Mouse (Mus musculus) forebrain, postnatal 0 days (tissue): Measurements from ENCODE around the gene Sez6l2. TPM values are rescaled to one million over a fixed set of nuclear protein-coding genes. Genes with fewer than 3 reads are reported as not detected.
"Not testable (repeated sequence)": the region's sequence is repeated elsewhere in the genome, so short reads cannot be mapped to it uniquely, and the experiment has no call there.

Experiments used
- ATAC-seq: fragments of 200-750 bp; cut with Nextera tagmentation; 2 replicates; pipeline ENCODE4 v1.8.0; 2017; ENCODE audit warnings: mild to moderate bottlenecking, moderate library complexity
- DNase-seq: peaks from one replicate; pipeline ENCODE4 v3.0.0-alpha.2; 2015
- H3K27ac ChIP-seq: fragments of 300-500 bp; sonication (generic); 2 replicates; pipeline ENCODE4 v1.5.1; 2014; ENCODE audit warnings: low read depth, mild to moderate bottlenecking, antibody characterized with exemption, low read length, moderate library complexity, mixed read lengths
- H3K27me3 ChIP-seq: fragments of 300-500 bp; sonication (generic); 2 replicates; pipeline ENCODE4 v1.6.1; 2014; ENCODE audit warnings: mild to moderate bottlenecking, low read length, mixed read lengths; ENCODE audit not compliant: insufficient read depth
- H3K36me3 ChIP-seq: fragments of 300-500 bp; sonication (generic); 2 replicates; pipeline ENCODE4 v1.6.1; 2014; ENCODE audit warnings: mild to moderate bottlenecking, moderate library complexity; ENCODE audit not compliant: insufficient read depth
- H3K4me1 ChIP-seq: fragments of 300-500 bp; sonication (generic); 2 replicates; pipeline ENCODE4 v1.6.1; 2014; ENCODE audit warnings: antibody characterized with exemption; ENCODE audit not compliant: insufficient read depth
- H3K4me2 ChIP-seq: fragments of 300-500 bp; sonication (generic); 2 replicates; pipeline ENCODE4 v1.6.1; 2014; ENCODE audit warnings: low read depth, mild to moderate bottlenecking, moderate library complexity
- H3K4me3 ChIP-seq: fragments of 300-500 bp; sonication (generic); 2 replicates; pipeline ENCODE4 v1.5.1; 2014; ENCODE audit warnings: low read depth, low read length, mixed read lengths
- H3K9ac ChIP-seq: fragments of 300-500 bp; sonication (generic); 2 replicates; pipeline ENCODE4 v1.6.1; 2014; ENCODE audit warnings: mild to moderate bottlenecking
- H3K9me3 ChIP-seq: fragments of 300-500 bp; sonication (generic); 2 replicates; pipeline ENCODE4 v1.6.1; 2016; ENCODE audit warnings: low read length
- CTCF ChIP-seq: sonication (generic); IDR thresholded peaks from 2 replicates; pipeline ENCODE4 v1.5.1; 2016; ENCODE audit warnings: antibody characterized with exemption, control low read depth, low read depth
- WGBS: fragments of 180-500 bp; shearing (Covaris S2); extraction: QIAGEN DNeasy Blood & Tissue Kit; methylation state at CpG from one replicate; pipeline ENCODE4 v1.1.7; 2014; 5-methylcytosine and 5-hydroxymethylcytosine counted together
- polyA plus RNA-seq: library from polyadenylated mRNA; unstranded; fragments of >200 nt; fragmentation: Nextera tagmentation; extraction: Ambion mirVana; gene quantifications from 2 replicates; pipeline ENCODE4 v1.2.1, GENCODE M21; 2015
- total RNA-seq: library from RNA; depleted of rRNA; stranded (reverse); fragments of >200 nt; gene quantifications from 2 replicates; pipeline ENCODE4 v1.2.3, GENCODE M21; 2014; rRNA removed

Gene Sez6l2
- total RNA-seq (104 and 160 TPM in 2 replicates), polyA plus RNA-seq (38.3 and 45.3 TPM in 2 replicates)

GRCm38 (mm10) chr7:126949793-126950646 lies at the start of gene Sez6l2:
Gene Sez6l2 (plus strand): TSS chr7:126950563.
- Histone ChIP-seq H3K4me3 (peak within 1 kb of the TSS; percentile 65), H3K27me3 (no peaks in the 10 kb centered on the region), H3K9ac (peak within 1 kb of the TSS; percentile 84), H3K27ac (peak within 1 kb of the TSS; percentile 93), H3K4me2 (peak within 1 kb of the TSS; percentile 96), H3K36me3 (peaks cover 20% of the 10 kb centered on the region), H3K9me3 (no peaks in the 10 kb centered on the region), H3K4me1 (peaks cover 12% of the 10 kb centered on the region)
- DNase-seq (peak; percentile 88), ATAC-seq (peak; percentile 87)
- WGBS, result 3% methylated on average over 41 of the region's 42 CpGs
- 0 out of 2 replicates have a peak, but pooled peaks have one; percentile 12 for TF ChIP-seq CTCF

- Histone ChIP-seq H3K27ac (no peak overlapping the region), H3K4me2 (no peak overlapping the region), H3K27me3 (no peaks in the 10 kb centered on the region), H3K9ac (no peak overlapping the region), H3K4me3 (no peak overlapping the region), H3K9me3 (no peaks in the 10 kb centered on the region), H3K36me3 (no peaks in the 10 kb centered on the region), H3K4me1 (no peaks in the 10 kb centered on the region)
- ATAC-seq (no peak), DNase-seq (no peak)
- WGBS, result 72% methylated on average over 3 of the region's 3 CpGs
- no peak for TF ChIP-seq CTCF
These were observed 44.8 kb upstream of the Sez6l2 start for GRCm38 (mm10) chr7:126905590-126905989.

- H3K36me3 ChIP-seq, result no peaks in the 10 kb centered on the region
- no peaks in the 10 kb centered on the region for H3K4me1 ChIP-seq
- no peak overlapping the region for H3K9ac ChIP-seq
- TF ChIP-seq CTCF, result no peak
- H3K9me3 ChIP-seq, result no peaks in the 10 kb centered on the region
- H3K4me3 ChIP-seq, result no peak overlapping the region
- ATAC-seq, result no peak
- no peak overlapping the region for H3K27ac ChIP-seq
- no peak for DNase-seq
- 90% methylated on average over 3 of the region's 3 CpGs for WGBS
- no peaks in the 10 kb centered on the region for H3K27me3 ChIP-seq
- H3K4me2 ChIP-seq, result no peak overlapping the region
These were observed 35.5 kb upstream of the Sez6l2 start for GRCm38 (mm10) chr7:126914844-126915243.

GRCm38 (mm10) chr7:126918356-126918755 lies 32.0 kb upstream of the Sez6l2 start:
- H3K9me3 ChIP-seq, H3K27ac ChIP-seq, H3K4me2 ChIP-seq, H3K4me3 ChIP-seq, H3K27me3 ChIP-seq, H3K9ac ChIP-seq, DNase-seq, ATAC-seq, H3K36me3 ChIP-seq, H3K4me1 ChIP-seq: not testable (repeated sequence)
- 57% methylated on average over 4 of the region's 4 CpGs for WGBS

- H3K4me3 ChIP-seq, result no peak overlapping the region
- 72% methylated on average over 4 of the region's 4 CpGs for WGBS
- no peak overlapping the region for H3K9ac ChIP-seq
- no peaks in the 10 kb centered on the region for H3K9me3 ChIP-seq
- H3K4me1 ChIP-seq, result no peaks in the 10 kb centered on the region
- H3K27me3 ChIP-seq, result no peaks in the 10 kb centered on the region
- H3K4me2 ChIP-seq, result no peak overlapping the region
- TF ChIP-seq CTCF, result no peak
- ATAC-seq, result no peak
- DNase-seq, result no peak
- no peaks in the 10 kb centered on the region for H3K36me3 ChIP-seq
- no peak overlapping the region for H3K27ac ChIP-seq
These were observed 30.4 kb upstream of the Sez6l2 start for GRCm38 (mm10) chr7:126919973-126920372.

GRCm38 (mm10) chr7:126921563-126921962 lies 28.8 kb upstream of the Sez6l2 start:
- Histone ChIP-seq H3K36me3 (no peaks in the 10 kb centered on the region), H3K9me3 (no peaks in the 10 kb centered on the region), H3K9ac (no peak overlapping the region), H3K4me2 (no peak overlapping the region), H3K27ac (no peak overlapping the region), H3K4me1 (no peaks in the 10 kb centered on the region), H3K4me3 (no peak overlapping the region), H3K27me3 (no peaks in the 10 kb centered on the region)
- DNase-seq, result no peak
- TF ChIP-seq CTCF, result no peak
- no peak for ATAC-seq
- 90% methylated on average over 2 of the region's 2 CpGs for WGBS

- Histone ChIP-seq H3K9ac (no peak within 1 kb of the TSS), H3K4me3 (no peak within 1 kb of the TSS), H3K4me1 (no peaks in the 10 kb centered on the region), H3K27ac (peak within 1 kb of the TSS; percentile 40; the same call in 1 of the 2 replicates), H3K4me2 (no peak within 1 kb of the TSS), H3K27me3 (no peaks in the 10 kb centered on the region), H3K36me3 (no peaks in the 10 kb centered on the region), H3K9me3 (no peaks in the 10 kb centered on the region)
- ATAC-seq (peak; percentile 47), DNase-seq (peak; percentile 26)
- TF ChIP-seq CTCF, result no peak
- WGBS, result 15% methylated on average over 5 of the region's 5 CpGs
These were observed 27.7 kb upstream of the Sez6l2 start, which contains the start of gene Tmem219 for GRCm38 (mm10) chr7:126922624-126923060. Gene Tmem219 (minus strand): TSS chr7:126922917.
